Mouse (Mus musculus): ENCODE data around the gene Rnf24. TPM values are rescaled to one million over a fixed set of nuclear protein-coding genes. Genes with fewer than 3 reads are reported as not detected.

The Rnf24 gene
- polyA plus RNA-seq (2017; shearing (Covaris generic)), result 5.3 TPM

GRCm38 (mm10) chr2:131352747-131353563, at the start of gene Rnf24:
Rnf24 (minus strand) TSS chr2:131352892.

GRCm38 (mm10) chr2:131262213-131262672, 90.4 kb downstream of the Rnf24 start, which contains the start of gene Pank2:
Pank2 (plus strand) TSS chr2:131262495.

Other genes with a start within 250 kb of the Rnf24 start
- gene Hspa12b, start 225.6 kb downstream of the Rnf24 start, polyA plus RNA-seq (2017; shearing (Covaris generic)), result not detected
- not detected for gene Gm11037, start 219.4 kb downstream of the Rnf24 start, polyA plus RNA-seq (2017; shearing (Covaris generic))
- 27.3 TPM for gene 1700037H04Rik, start 192.8 kb downstream of the Rnf24 start, polyA plus RNA-seq (2017; shearing (Covaris generic))
- 8.0 TPM for gene Cenpb, start 172.8 kb downstream of the Rnf24 start, polyA plus RNA-seq (2017; shearing (Covaris generic))
- 73.8 TPM for gene Cdc25b, start 165.9 kb downstream of the Rnf24 start, polyA plus RNA-seq (2017; shearing (Covaris generic))
- gene Spef1, start 165.6 kb downstream of the Rnf24 start, polyA plus RNA-seq (2017; shearing (Covaris generic)), result 0.22 TPM
- gene Ap5s1, start 145.8 kb downstream of the Rnf24 start, polyA plus RNA-seq (2017; shearing (Covaris generic)), result 8.4 TPM
- gene Mavs, start 118.8 kb downstream of the Rnf24 start, polyA plus RNA-seq (2017; shearing (Covaris generic)), result 11.5 TPM
- 82.2 TPM for gene Pank2, start 90.4 kb downstream of the Rnf24 start, polyA plus RNA-seq (2017; shearing (Covaris generic))
- gene Smox, start 138.6 kb upstream of the Rnf24 start, polyA plus RNA-seq (2017; shearing (Covaris generic)), result 207 TPM
- gene Adra1d, start 209.4 kb upstream of the Rnf24 start, polyA plus RNA-seq (2017; shearing (Covaris generic)), result not detected